Mouse (Mus musculus) thymus, adult 2 months (tissue): ENCODE data around the gene Fhl3. TPM values are rescaled to one million over a fixed set of nuclear protein-coding genes. Genes with fewer than 3 reads are reported as not detected.

ENCODE experiments used
- DNase-seq: peaks from one replicate; pipeline ENCODE4 v3.0.0; 2021
- H3K27ac ChIP-seq: fragments of 200-500 bp; 2 replicates; pipeline ENCODE4 v1.5.1; 2012; ENCODE audit warnings: low read length, control low read depth; ENCODE audit not compliant: control insufficient read depth, insufficient read depth
- H3K27me3 ChIP-seq: fragments of 200-500 bp; 2 replicates; pipeline ENCODE4 v1.6.1; 2012; ENCODE audit warnings: mild to moderate bottlenecking, low read length, moderate library complexity, mixed read lengths; ENCODE audit not compliant: control insufficient read depth, insufficient read depth
- H3K36me3 ChIP-seq: fragments of 200-500 bp; 2 replicates; pipeline ENCODE4 v1.6.1; 2012; ENCODE audit warnings: mild to moderate bottlenecking, low read length, moderate library complexity; ENCODE audit not compliant: control insufficient read depth, insufficient read depth
- H3K4me1 ChIP-seq: fragments of 200-500 bp; replicated peaks from 2 replicates; pipeline ENCODE4 v1.6.1; 2012; ENCODE audit warnings: low read length; ENCODE audit not compliant: control insufficient read depth, insufficient read depth
- H3K4me3 ChIP-seq: fragments of 200-500 bp; 2 replicates; pipeline ENCODE4 v1.5.1; 2012; ENCODE audit warnings: mild to moderate bottlenecking, low read length, control low read depth, moderate library complexity; ENCODE audit not compliant: control insufficient read depth, insufficient read depth
- CTCF ChIP-seq: fragments of 200-500 bp; IDR thresholded peaks from 2 replicates; pipeline ENCODE4 v1.5.1; 2012; ENCODE audit warnings: mild to moderate bottlenecking, control low read depth, low read length, moderate library complexity, borderline replicate concordance; ENCODE audit not compliant: control insufficient read depth, poor library complexity, insufficient read depth; ENCODE audit errors: extremely low read depth
- POLR2A ChIP-seq: fragments of 200-500 bp; IDR thresholded peaks from 2 replicates; pipeline ENCODE4 v1.6.1; 2012; ENCODE audit warnings: mild to moderate bottlenecking, low read length, control low read depth, moderate library complexity; ENCODE audit not compliant: control insufficient read depth, poor library complexity, insufficient read depth; ENCODE audit errors: extremely low read depth
- WGBS: fragments of 180-500 bp; shearing (Covaris S2); methylation state at CpG from one replicate; pipeline ENCODE4 v1.1.7; 2018; 5-methylcytosine and 5-hydroxymethylcytosine counted together
- polyA plus RNA-seq: library from polyadenylated mRNA; depleted of rRNA; stranded (reverse); fragments of >200 nt; gene quantifications from 2 replicates; pipeline ENCODE4 v1.2.3, GENCODE M21; 2012

The Fhl3 gene
- polyA plus RNA-seq, 1 experiment, result 36.1 TPM

- H3K4me1 ChIP-seq, result peaks cover 19% of the 10 kb centered on the region
- no peak for DNase-seq
- no peaks in the 10 kb centered on the region for H3K27me3 ChIP-seq
- 70% methylated on average over 3 of the region's 3 CpGs for WGBS
- TF ChIP-seq CTCF (no peak), POLR2A (no peak)
- H3K27ac ChIP-seq, result no peak overlapping the region
- H3K36me3 ChIP-seq, result no peaks in the 10 kb centered on the region
- H3K4me3 ChIP-seq, result no peak overlapping the region
Observed at GRCm38 (mm10) chr4:124692416-124692861, 8.1 kb upstream of the Fhl3 start.

GRCm38 (mm10) chr4:124693135-124693894, 7.2 kb upstream of the Fhl3 start, which contains the start of gene Utp11:
Gene Utp11, minus strand, starts transcription at chr4:124693600.
- Histone ChIP-seq H3K4me3 (peak within 1 kb of the TSS; percentile 83), H3K4me1 (peaks cover 19% of the 10 kb centered on the region), H3K27ac (no peak within 1 kb of the TSS), H3K27me3 (no peaks in the 10 kb centered on the region), H3K36me3 (no peaks in the 10 kb centered on the region)
- TF ChIP-seq POLR2A (peak; percentile 56; the same call in 1 of the 2 replicates), CTCF (peak; percentile 48; the same call in 1 of the 2 replicates)
- WGBS, result under 1% methylated on average over 43 of the region's 43 CpGs
- DNase-seq, result peak; percentile 85

GRCm38 (mm10) chr4:124694572-124694971, 5.9 kb upstream of the Fhl3 start:
- Histone ChIP-seq H3K27ac (no peak overlapping the region), H3K27me3 (no peaks in the 10 kb centered on the region), H3K36me3 (no peaks in the 10 kb centered on the region), H3K4me3 (no peak overlapping the region), H3K4me1 (peaks cover 19% of the 10 kb centered on the region)
- 100% methylated on average over 2 of the region's 2 CpGs for WGBS
- TF ChIP-seq POLR2A, result no peak
- no peak for TF ChIP-seq CTCF
- DNase-seq, result no peak

GRCm38 (mm10) chr4:124695786-124696516, 4.5 kb upstream of the Fhl3 start:
- H3K27ac ChIP-seq, result peak overlapping the region; percentile 20; the same call in 1 of the 2 replicates
- TF ChIP-seq CTCF, result no peak
- TF ChIP-seq POLR2A, result no peak
- no peaks in the 10 kb centered on the region for H3K36me3 ChIP-seq
- no peaks in the 10 kb centered on the region for H3K27me3 ChIP-seq
- peaks cover 26% of the 10 kb centered on the region for H3K4me1 ChIP-seq
- DNase-seq, result peak; percentile 37
- peak overlapping the region; percentile 29 for H3K4me3 ChIP-seq
- 2% methylated on average over 18 of the region's 18 CpGs for WGBS

GRCm38 (mm10) chr4:124699791-124700190, 710 bp upstream of the Fhl3 start:
- H3K36me3 ChIP-seq, result no peaks in the 10 kb centered on the region
- no peak overlapping the region for H3K4me3 ChIP-seq
- peaks cover 46% of the 10 kb centered on the region for H3K4me1 ChIP-seq
- TF ChIP-seq POLR2A (no peak), CTCF (no peak)
- no peak overlapping the region for H3K27ac ChIP-seq
- DNase-seq, result peak; percentile 23
- no peaks in the 10 kb centered on the region for H3K27me3 ChIP-seq
- WGBS, result 37% methylated on average over 6 of the region's 6 CpGs

GRCm38 (mm10) chr4:124701052-124701845, 748 bp downstream of the Fhl3 start:
- peak overlapping the region; percentile 60; the same call in 1 of the 2 replicates for H3K27ac ChIP-seq
- WGBS, result 10% methylated on average over 22 of the region's 22 CpGs

More at GRCm38 (mm10) chr4:124701052-124701845, 748 bp downstream of the Fhl3 start:
- Histone ChIP-seq H3K4me1 (peaks cover 48% of the 10 kb centered on the region), H3K36me3 (no peaks in the 10 kb centered on the region), H3K27me3 (no peaks in the 10 kb centered on the region), H3K4me3 (peak overlapping the region; percentile 100)
- peak; percentile 55 for DNase-seq
- TF ChIP-seq CTCF (no peak), POLR2A (no peak)
